Comparison of ENCODE assay signal across 7 mouse cellular contexts in the genomic region with DNA sequence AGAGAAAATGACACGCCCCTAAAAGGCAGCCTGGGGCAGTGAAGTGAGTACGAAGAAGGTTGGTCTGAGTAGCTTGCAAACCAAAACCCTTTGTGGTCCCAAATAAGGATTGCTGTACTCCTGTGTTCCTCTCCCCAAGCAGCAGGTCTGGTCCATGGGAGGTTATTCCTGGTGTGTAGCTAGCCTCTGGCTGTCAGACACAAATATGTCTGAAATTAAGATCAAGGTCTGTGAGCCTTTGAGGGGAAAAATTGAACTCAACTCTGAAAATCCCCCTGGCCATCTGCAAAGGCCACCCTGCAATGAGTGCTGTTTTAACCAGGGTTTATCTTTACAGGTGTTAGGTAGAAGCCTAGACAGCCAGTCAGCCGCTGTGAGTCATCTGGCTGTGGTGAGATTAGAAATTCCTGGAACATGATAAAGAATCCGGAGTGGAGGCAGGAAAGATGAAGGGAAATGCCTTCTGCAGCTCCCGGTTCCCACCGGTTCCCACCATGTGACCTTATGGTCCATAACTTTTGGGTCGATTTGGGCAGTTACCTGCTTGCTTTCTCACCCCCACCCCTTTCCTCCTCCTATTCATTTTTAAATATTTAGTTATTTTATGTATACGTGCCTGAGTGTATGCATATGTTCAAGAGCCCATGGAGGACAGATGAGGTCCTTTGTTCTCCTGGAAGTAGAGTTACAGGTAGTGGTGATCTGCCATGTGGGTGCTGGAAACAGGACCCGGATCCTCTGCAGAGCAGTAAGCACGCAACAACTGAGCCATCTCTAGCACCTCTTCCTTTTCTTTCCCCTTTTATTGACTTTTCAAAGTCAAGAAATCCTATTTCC.
DNase-seq lines count a peak whose midpoint lies in the region; ATAC-seq and TF ChIP-seq lines count a peak whose summit lies in the region.

No protein-coding gene starts in this region.

- no peaks in the 10 kb centered on the region for H3K4me1 ChIP-seq in forebrain, postnatal 0 days (ENCODE audit: insufficient read depth)
- H3K4me1 ChIP-seq in lung, embryonic 16.5 days (replicated peaks; ENCODE audit: control insufficient read depth, insufficient read depth, low read length), result 0 out of 2 replicates have a peak, but pooled peaks cover 4% of the 10 kb centered on the region

- intact Hi-C loops in left cerebral cortex, adult 2 months (cut with DNase I), result loop anchor here (1.0 to 5.0 kb wide), 2 partner anchors 231 to 377 kb away; a partner anchor contains a TSS

- no peaks in the 10 kb centered on the region for H3K79me2 ChIP-seq in C2C12 (ENCODE audit: control insufficient read depth, insufficient read depth)

- H3K9me3 ChIP-seq in forebrain, postnatal 0 days (ENCODE audit: low read length), result no peaks in the 10 kb centered on the region
- H3K9me3 ChIP-seq in lung, embryonic 16.5 days (ENCODE audit: control insufficient read depth, low read length), result no peaks in the 10 kb centered on the region

- no peak overlapping the region for H3K9ac ChIP-seq in forebrain, postnatal 0 days
- no peak overlapping the region for H3K9ac ChIP-seq in lung, embryonic 16.5 days (ENCODE audit: low read length)

- no peak for ATAC-seq in forebrain, postnatal 0 days
- ATAC-seq in lung, embryonic 16.5 days (ENCODE audit: low read depth), result no peak
- ATAC-seq in inflammation-experienced regulatory T-cells, adult 6 months, result no peak
- ATAC-seq in frontal cortex, adult (ENCODE audit: low TSS enrichment), result no peak

- H3K36me3 ChIP-seq in C2C12 (ENCODE audit: control insufficient read depth, insufficient read depth), result no peaks in the 10 kb centered on the region
- H3K36me3 ChIP-seq in forebrain, postnatal 0 days (ENCODE audit: insufficient read depth), result no peaks in the 10 kb centered on the region
- H3K36me3 ChIP-seq in lung, embryonic 16.5 days (ENCODE audit: control insufficient read depth, insufficient read depth, low read length), result no peaks in the 10 kb centered on the region

- H3K4me3 ChIP-seq in C2C12 (ENCODE audit: insufficient read depth, poor library complexity, severe bottlenecking), result no peak overlapping the region
- H3K4me3 ChIP-seq in forebrain, postnatal 0 days (ENCODE audit: low read depth, low read length), result peak overlapping the region; percentile 42
- H3K4me3 ChIP-seq in lung, embryonic 16.5 days (ENCODE audit: low read length), result peak overlapping the region; percentile 55
- H3K4me3 ChIP-seq in left cerebral cortex, adult 2 months, result no peak overlapping the region

- 15% methylated on average over 10 of the region's 10 CpGs for WGBS in forebrain, postnatal 0 days
- 4% methylated on average over 10 of the region's 10 CpGs for WGBS in lung, embryonic 16.5 days

- peak; percentile 86 for DNase-seq in 3T3-L1 (ENCODE audit: low read depth, low spot score)
- DNase-seq in forebrain, postnatal 0 days, result no peak
- no peak for DNase-seq in left cerebral cortex, adult 2 months (ENCODE audit: extremely low spot score in 1 of 2, low spot score in 2 of 2)

- no peak overlapping the region for H3ac ChIP-seq in C2C12 (ENCODE audit: control insufficient read depth, insufficient read length, low read depth)

- no peak for TF ChIP-seq CTCF in C2C12 (IDR thresholded peaks at IDR 0.05; ENCODE audit: control insufficient read depth, insufficient read depth, insufficient read length)
- TF ChIP-seq CTCF in forebrain, postnatal 0 days (IDR thresholded peaks at IDR 0.05; ENCODE audit: low read depth), result no peak
- TF ChIP-seq CTCF in left cerebral cortex, adult 2 months (IDR thresholded peaks at IDR 0.05), result no peak

- peak overlapping the region; percentile 67 for H3K4me2 ChIP-seq in forebrain, postnatal 0 days (ENCODE audit: low read depth)
- H3K4me2 ChIP-seq in lung, embryonic 16.5 days (ENCODE audit: low read depth, low read length), result peak overlapping the region; percentile 77

- H3K27ac ChIP-seq in forebrain, postnatal 0 days (ENCODE audit: low read depth, low read length), result no peak overlapping the region
- no peak overlapping the region for H3K27ac ChIP-seq in lung, embryonic 16.5 days (ENCODE audit: low read length)
- H3K27ac ChIP-seq in left cerebral cortex, adult 2 months, result no peak overlapping the region

- H3K27me3 ChIP-seq in C2C12 (ENCODE audit: control insufficient read depth, insufficient read depth, insufficient read length), result no peaks in the 10 kb centered on the region
- peaks cover 28% of the 10 kb centered on the region for H3K27me3 ChIP-seq in forebrain, postnatal 0 days (ENCODE audit: insufficient read depth, low read length)
- H3K27me3 ChIP-seq in lung, embryonic 16.5 days (ENCODE audit: control insufficient read depth, insufficient read depth, low read depth, low read length), result peaks cover 24% of the 10 kb centered on the region

- no peaks in the 10 kb centered on the region for H3K79me3 ChIP-seq in C2C12 (ENCODE audit: low read depth)

TF ChIP-seq in C2C12, 6 proteins besides CTCF, POLR2A, EP300 and RAD21:
- TF ChIP-seq MAX (IDR thresholded peaks at IDR 0.05) (peak; percentile 62), MYOD1 (IDR thresholded peaks at IDR 0.05; ENCODE audit: control insufficient read depth, insufficient read length, low read depth) (peak; percentile 49), CEBPB (IDR thresholded peaks at IDR 0.05; ENCODE audit: low read depth) (no peak), MYOG (IDR thresholded peaks at IDR 0.05; ENCODE audit: control insufficient read depth, extremely low read depth, insufficient read length) (no peak), FOSL1 (IDR thresholded peaks at IDR 0.05; ENCODE audit: insufficient read depth, low read length, poor library complexity, severe bottlenecking) (peak; percentile 87), USF1 (IDR thresholded peaks at IDR 0.05; ENCODE audit: low read depth) (peak; percentile 86)
TF ChIP-seq in C2C12: peak in this region for 4.

Comparison
In these comparisons a context has a peak if more than half of its experiments do, and no peak if none do; other contexts are left out.
1. H3K4me3 ChIP-seq: peak in forebrain, postnatal 0 days (single experiment) and lung, embryonic 16.5 days (single experiment); none in C2C12 (single experiment) and left cerebral cortex, adult 2 months (single experiment).